Mouse (Mus musculus) hindbrain, embryonic 16.5 days (tissue): Measurements from ENCODE around the gene Clpb. TPM values are rescaled to one million over a fixed set of nuclear protein-coding genes. Genes with fewer than 3 reads are reported as not detected.

ENCODE experiments used
- ATAC-seq: fragments of 200-750 bp; cut with Nextera tagmentation; 2 replicates; pipeline ENCODE4 v1.8.0; 2017; ENCODE audit warnings: moderate TSS enrichment, moderate library complexity
- H3K27ac ChIP-seq: fragments of 300-500 bp; sonication (generic); 2 replicates; pipeline ENCODE4 v1.5.1; 2014; ENCODE audit warnings: low read depth, mild to moderate bottlenecking, control low read depth, low read length, moderate library complexity
- H3K27me3 ChIP-seq: fragments of 300-500 bp; sonication (generic); replicated peaks from 2 replicates; pipeline ENCODE4 v1.6.1; 2014; ENCODE audit warnings: low read length; ENCODE audit not compliant: control insufficient read depth, insufficient read depth
- H3K36me3 ChIP-seq: fragments of 300-500 bp; sonication (generic); 2 replicates; pipeline ENCODE4 v1.6.1; 2014; ENCODE audit warnings: mild to moderate bottlenecking, low read length, moderate library complexity, mixed read lengths; ENCODE audit not compliant: control insufficient read depth, insufficient read depth
- H3K4me1 ChIP-seq: fragments of 300-500 bp; sonication (generic); 2 replicates; pipeline ENCODE4 v1.6.1; 2014; ENCODE audit warnings: low read depth, low read length; ENCODE audit not compliant: control insufficient read depth, insufficient read depth
- H3K4me2 ChIP-seq: fragments of 300-500 bp; sonication (generic); 2 replicates; pipeline ENCODE4 v1.6.1; 2014; ENCODE audit warnings: mild to moderate bottlenecking, low read length, control low read depth, moderate library complexity
- H3K4me3 ChIP-seq: fragments of 300-500 bp; sonication (generic); 2 replicates; pipeline ENCODE4 v1.5.1; 2014; ENCODE audit warnings: mild to moderate bottlenecking, low read length, control low read depth, moderate library complexity
- H3K9ac ChIP-seq: fragments of 300-500 bp; sonication (generic); 2 replicates; pipeline ENCODE4 v1.6.1; 2014; ENCODE audit warnings: low read depth, mild to moderate bottlenecking, control low read depth, low read length, moderate library complexity
- H3K9me3 ChIP-seq: fragments of 300-500 bp; sonication (generic); 2 replicates; pipeline ENCODE4 v1.6.1; 2014; ENCODE audit warnings: mild to moderate bottlenecking, low read length, moderate library complexity; ENCODE audit not compliant: control insufficient read depth
- WGBS: fragments of 180-500 bp; shearing (Covaris S2); extraction: QIAGEN DNeasy Blood & Tissue Kit; methylation state at CpG from one replicate; pipeline ENCODE4 v1.1.7; 2014; 5-methylcytosine and 5-hydroxymethylcytosine counted together
- polyA plus RNA-seq: library from polyadenylated mRNA; unstranded; fragments of >200 nt; fragmentation: Nextera tagmentation; extraction: Ambion mirVana; gene quantifications from 2 replicates; pipeline ENCODE4 v1.2.1, GENCODE M21; 2015

The Clpb gene
- polyA plus RNA-seq, 1 experiment from 2014 or later, result 47.3 TPM

GRCm38 (mm10) chr7:101702706-101703105 is 39.3 kb downstream of the Clpb start:
- H3K27ac ChIP-seq, result no peak overlapping the region
- H3K4me1 ChIP-seq, result no peaks in the 10 kb centered on the region
- H3K4me3 ChIP-seq, result no peak overlapping the region
- H3K27me3 ChIP-seq, result no peaks in the 10 kb centered on the region
- no peak overlapping the region for H3K9ac ChIP-seq
- H3K9me3 ChIP-seq, result no peaks in the 10 kb centered on the region
- ATAC-seq, result no peak
- H3K4me2 ChIP-seq, result no peak overlapping the region
- 76% methylated on average over 5 of the region's 5 CpGs for WGBS
- H3K36me3 ChIP-seq, result peaks cover 6% of the 10 kb centered on the region

GRCm38 (mm10) chr7:101709586-101709985 is 46.2 kb downstream of the Clpb start:
- Histone ChIP-seq H3K4me3 (no peak overlapping the region), H3K9me3 (no peaks in the 10 kb centered on the region), H3K27me3 (no peaks in the 10 kb centered on the region), H3K36me3 (peaks cover 6% of the 10 kb centered on the region), H3K27ac (no peak overlapping the region), H3K9ac (no peak overlapping the region), H3K4me1 (no peaks in the 10 kb centered on the region), H3K4me2 (no peak overlapping the region)
- no peak for ATAC-seq
- WGBS, result 86% methylated on average over 3 of the region's 3 CpGs

GRCm38 (mm10) chr7:101710236-101710635 is 46.8 kb downstream of the Clpb start:
- Histone ChIP-seq H3K9ac (no peak overlapping the region), H3K4me3 (no peak overlapping the region), H3K27me3 (no peaks in the 10 kb centered on the region), H3K4me2 (no peak overlapping the region), H3K27ac (no peak overlapping the region), H3K36me3 (peaks cover 6% of the 10 kb centered on the region), H3K4me1 (no peaks in the 10 kb centered on the region), H3K9me3 (no peaks in the 10 kb centered on the region)
- 96% methylated on average over 5 of the region's 5 CpGs for WGBS
- no peak for ATAC-seq

- peak; percentile 56 for ATAC-seq
- no peak overlapping the region for H3K4me2 ChIP-seq
- H3K27ac ChIP-seq, result no peak overlapping the region
- H3K9ac ChIP-seq, result no peak overlapping the region
- no peaks in the 10 kb centered on the region for H3K36me3 ChIP-seq
- no peaks in the 10 kb centered on the region for H3K4me1 ChIP-seq
- no peaks in the 10 kb centered on the region for H3K27me3 ChIP-seq
- no peak overlapping the region for H3K4me3 ChIP-seq
- 69% methylated on average over 9 of the region's 9 CpGs for WGBS
- H3K9me3 ChIP-seq, result no peaks in the 10 kb centered on the region
Measured at GRCm38 (mm10) chr7:101713828-101714400, 50.5 kb downstream of the Clpb start.

- Histone ChIP-seq H3K9me3 (no peaks in the 10 kb centered on the region), H3K9ac (no peak overlapping the region), H3K4me1 (no peaks in the 10 kb centered on the region), H3K4me2 (no peak overlapping the region), H3K4me3 (no peak overlapping the region), H3K36me3 (no peaks in the 10 kb centered on the region), H3K27me3 (no peaks in the 10 kb centered on the region), H3K27ac (no peak overlapping the region)
- ATAC-seq, result no peak
- WGBS, result 90% methylated on average over 5 of the region's 5 CpGs
Measured at GRCm38 (mm10) chr7:101715041-101715551, 51.7 kb downstream of the Clpb start.

- Histone ChIP-seq H3K27ac (no peak overlapping the region), H3K4me1 (no peaks in the 10 kb centered on the region), H3K9ac (no peak overlapping the region), H3K4me3 (no peak overlapping the region), H3K27me3 (no peaks in the 10 kb centered on the region), H3K9me3 (no peaks in the 10 kb centered on the region), H3K4me2 (no peak overlapping the region), H3K36me3 (no peaks in the 10 kb centered on the region)
- ATAC-seq, result no peak
- WGBS, result 86% methylated on average over 3 of the region's 3 CpGs
Measured at GRCm38 (mm10) chr7:101720356-101720755, 56.9 kb downstream of the Clpb start.

- H3K4me1 ChIP-seq, result no peaks in the 10 kb centered on the region; the same call in 1 of the 2 replicates
- H3K4me2 ChIP-seq, result no peak overlapping the region
- 0 out of 2 replicates have a peak, but pooled peaks have one; percentile 22 for ATAC-seq
- no peaks in the 10 kb centered on the region for H3K36me3 ChIP-seq
- H3K27ac ChIP-seq, result no peak overlapping the region
- no peak overlapping the region for H3K9ac ChIP-seq
- H3K4me3 ChIP-seq, result no peak overlapping the region
- H3K27me3 ChIP-seq, result no peaks in the 10 kb centered on the region
- H3K9me3 ChIP-seq, result no peaks in the 10 kb centered on the region
- WGBS, result 30% methylated on average over 4 of the region's 4 CpGs
Measured at GRCm38 (mm10) chr7:101725081-101725480, 61.6 kb downstream of the Clpb start.

- no peak overlapping the region for H3K9ac ChIP-seq
Measured at GRCm38 (mm10) chr7:101726980-101727379, 63.5 kb downstream of the Clpb start.

GRCm38 (mm10) chr7:101732096-101732495 is 68.7 kb downstream of the Clpb start:
- no peak for ATAC-seq
- H3K4me1 ChIP-seq, result no peaks in the 10 kb centered on the region; the same call in 1 of the 2 replicates
- H3K9me3 ChIP-seq, result no peaks in the 10 kb centered on the region
- H3K27me3 ChIP-seq, result no peaks in the 10 kb centered on the region
- H3K4me2 ChIP-seq, result no peak overlapping the region
- H3K36me3 ChIP-seq, result no peaks in the 10 kb centered on the region
- no peak overlapping the region for H3K4me3 ChIP-seq
- 83% methylated on average over 1 of the region's 1 CpGs for WGBS
- H3K9ac ChIP-seq, result no peak overlapping the region
- H3K27ac ChIP-seq, result no peak overlapping the region

More at GRCm38 (mm10) chr7:101726980-101727379, 63.5 kb downstream of the Clpb start:
- Histone ChIP-seq H3K4me3 (no peak overlapping the region), H3K4me2 (no peak overlapping the region), H3K36me3 (no peaks in the 10 kb centered on the region), H3K27me3 (no peaks in the 10 kb centered on the region), H3K9me3 (no peaks in the 10 kb centered on the region), H3K4me1 (no peaks in the 10 kb centered on the region; the same call in 1 of the 2 replicates), H3K27ac (no peak overlapping the region)
- no peak for ATAC-seq
- WGBS, result 53% methylated on average over 2 of the region's 2 CpGs
